12 mouse cellular contexts compared by ENCODE assay signal in genomic region chr13:34089358-34089757, GRCm38 (mm10). TPM values are rescaled to one million over a fixed set of nuclear protein-coding genes. Genes with fewer than 3 reads are reported as not detected.
DNase-seq lines count a peak whose midpoint lies in the region; ATAC-seq and TF ChIP-seq lines count a peak whose summit lies in the region.
"Had no signal": no experiment of that assay in that cellular context is flagged by ENCODE, and none has a peak within 500 bp of the region (broad histone marks: within the 10 kb centered on the region; RNA-seq: fewer than 3 reads in every experiment).

No protein-coding gene starts in this region.

- no peaks in the 10 kb centered on the region for H3K79me2 ChIP-seq in MEL (ENCODE audit: control insufficient read depth, insufficient read depth, low read length, poor library complexity)

- no peaks in the 10 kb centered on the region for H3K27me3 ChIP-seq in heart, embryonic 10.5 days (ENCODE audit: insufficient read depth, poor library complexity, severe bottlenecking)
- no peaks in the 10 kb centered on the region for H3K27me3 ChIP-seq in MEL (ENCODE audit: control insufficient read depth in 1 of 2, insufficient read depth in 2 of 2, low read length in 2 of 2)
- no peaks in the 10 kb centered on the region for H3K27me3 ChIP-seq in midbrain, embryonic 13.5 days
- H3K27me3 ChIP-seq: embryonic facial prominence, embryonic 12.5 days; Patski had no signal

- H3K4me2 ChIP-seq in midbrain, embryonic 13.5 days (replicated peaks) = peak overlapping the region; percentile 38

- no peak for DNase-seq in heart, embryonic 10.5 days (ENCODE audit: low spot score)
- no peak for DNase-seq in heart, adult 18-20 months
- no peak for DNase-seq in MEL (ENCODE audit: low read depth, low spot score)
- no peak for DNase-seq in natural killer cell, adult 2 months (ENCODE audit: low spot score in 2 of 2)
- no peak for DNase-seq in kidney, postnatal 4 days
- no peak for DNase-seq in right cerebral cortex, postnatal 10 days (ENCODE audit: low spot score in 2 of 2)
- DNase-seq: kidney, adult 18-20 months; lung, postnatal 10 days had no signal

- H3K4me3 ChIP-seq in heart, embryonic 10.5 days = no peak overlapping the region
- peak overlapping the region; percentile 18 to 54; a peak in 3 of 4 replicates for H3K4me3 ChIP-seq in MEL (ENCODE audit: control insufficient read depth in 1 of 2, insufficient read depth in 1 of 2, low read depth in 2 of 2, low read length in 2 of 2)
- H3K4me3 ChIP-seq in midbrain, embryonic 13.5 days (replicated peaks) = peak overlapping the region; percentile 12
- H3K4me3 ChIP-seq: embryonic facial prominence, embryonic 12.5 days had no signal

- TF ChIP-seq RAD21 in MEL (IDR thresholded peaks at IDR 0.05; ENCODE audit: low read depth, low read length) = no peak

- no peak for TF ChIP-seq CTCF in MEL (IDR thresholded peaks at IDR 0.05 in 2 of 3, conservative IDR thresholded peaks at IDR 0.05 in 1 of 3; ENCODE audit: control insufficient read depth in 1 of 3, insufficient read depth in 1 of 3, low read depth in 2 of 3, low read length in 3 of 3, poor library complexity in 1 of 3, severe bottlenecking in 1 of 3)

- WGBS in heart, embryonic 10.5 days = 64% methylated on average over 3 of the region's 3 CpGs
- 23% methylated on average over 3 of the region's 3 CpGs for WGBS in midbrain, embryonic 13.5 days

- no peak for TF ChIP-seq POLR2A in MEL (IDR thresholded peaks at IDR 0.05; ENCODE audit: control insufficient read depth in 1 of 2, insufficient read depth in 1 of 2, low read depth in 1 of 2, low read length in 2 of 2, poor library complexity in 1 of 2)

- ATAC-seq in granulocyte monocyte progenitor cell, adult 5-6 weeks (replicated peaks; ENCODE audit: poor library complexity, severe bottlenecking) = peak; percentile 31; the same call in 1 of the 2 replicates
- peak; percentile 61; the same call in 1 of the 2 replicates for ATAC-seq in midbrain, embryonic 13.5 days

- peak overlapping the region; percentile 15; the same call in 1 of the 2 replicates for H3K9ac ChIP-seq in MEL (ENCODE audit: control insufficient read depth, low read depth, low read length, poor library complexity, severe bottlenecking)
- peak overlapping the region; percentile 48; the same call in 1 of the 2 replicates for H3K9ac ChIP-seq in midbrain, embryonic 13.5 days (replicated peaks)
- H3K9ac ChIP-seq: embryonic facial prominence, embryonic 12.5 days had no signal

- peaks cover 20% of the 10 kb centered on the region for H3K4me1 ChIP-seq in heart, embryonic 10.5 days
- H3K4me1 ChIP-seq in MEL (ENCODE audit: control insufficient read depth in 1 of 2, insufficient read depth in 2 of 2, low read length in 2 of 2) = peaks cover 4 to 17% of the 10 kb centered on the region in 2 experiments
- H3K4me1 ChIP-seq in midbrain, embryonic 13.5 days (replicated peaks) = peaks cover 31% of the 10 kb centered on the region

- 0 out of 2 replicates have a peak overlapping the region, but pooled peaks have one; percentile 13 for H3K27ac ChIP-seq in heart, embryonic 10.5 days
- H3K27ac ChIP-seq in MEL (ENCODE audit: control insufficient read depth, low read depth, low read length) = no peak overlapping the region
- peak overlapping the region; percentile 92 for H3K27ac ChIP-seq in midbrain, embryonic 13.5 days
- H3K27ac ChIP-seq: embryonic facial prominence, embryonic 12.5 days had no signal

- no peaks in the 10 kb centered on the region for H3K36me3 ChIP-seq in heart, embryonic 10.5 days
- H3K36me3 ChIP-seq in MEL (ENCODE audit: control insufficient read depth in 1 of 2, insufficient read depth in 2 of 2, low read length in 2 of 2) = peaks cover 0 to 7% of the 10 kb centered on the region in 2 experiments; a peak in 2 of 4 replicates
- no peaks in the 10 kb centered on the region for H3K36me3 ChIP-seq in midbrain, embryonic 13.5 days
- H3K36me3 ChIP-seq: embryonic facial prominence, embryonic 12.5 days had no signal

- no peaks in the 10 kb centered on the region for H3K9me3 ChIP-seq in heart, embryonic 10.5 days
- no peaks in the 10 kb centered on the region for H3K9me3 ChIP-seq in MEL (replicated peaks; ENCODE audit: insufficient read depth, low read length)
- no peaks in the 10 kb centered on the region for H3K9me3 ChIP-seq in midbrain, embryonic 13.5 days
- H3K9me3 ChIP-seq: embryonic facial prominence, embryonic 12.5 days had no signal

- TF ChIP-seq EP300 in MEL (IDR thresholded peaks at IDR 0.05; ENCODE audit: low read depth in 1 of 2, low read length in 2 of 2) = no peak

TF ChIP-seq in MEL, 35 proteins besides CTCF, POLR2A, EP300 and RAD21:
- TF ChIP-seq TCF12 (IDR thresholded peaks at IDR 0.05; ENCODE audit: low read depth, low read length) (no peak), MYC (IDR thresholded peaks at IDR 0.05; ENCODE audit: low read depth, low read length) (no peak), ETS1 (IDR thresholded peaks at IDR 0.05; ENCODE audit: low read depth, low read length) (no peak), NELFE (IDR thresholded peaks at IDR 0.05; ENCODE audit: low read depth, low read length) (no peak), MEF2A (IDR thresholded peaks at IDR 0.05; ENCODE audit: extremely low read depth, insufficient replicate concordance, low read depth, low read length, poor library complexity, severe bottlenecking) (no peak), ZMIZ1 (IDR thresholded peaks at IDR 0.05; ENCODE audit: low read depth, low read length) (no peak)

RNA-seq across cellular contexts. Expression of gene Tubb2a, which starts 11.6 kb away (rescaled TPM):
- 99.4 and 115 TPM in 2 replicates for polyA plus RNA-seq in heart, embryonic 10.5 days (2016; fragmentation: Nextera tagmentation; extraction: Ambion mirVana)
- 10 to 100 TPM; 51.0 to 70.1 TPM for total RNA-seq in heart, adult 18-20 months (2021)
- total RNA-seq in MEL (2012; rRNA removed) = 38.8 and 68.8 TPM in 2 replicates
- polyA plus RNA-seq in MEL (2012; ENCODE audit: insufficient read depth in 1 of 2, insufficient read length in 2 of 2, low read depth in 1 of 2, low replicate concordance in 2 of 2, missing spikeins in 1 of 2) = 10 to 100 TPM in 1 of 2 experiments, not detected in 1; 55.9 TPM
- total RNA-seq in granulocyte monocyte progenitor cell, adult 5-6 weeks (2014; fragmentation: Nextera tagmentation) = 2.3 and 3.4 TPM in 2 replicates
- 7.0 and 8.5 TPM in 2 replicates for total RNA-seq in granulocyte monocyte progenitor cell, adult 5-6 weeks (2017)
- 1,655 and 1,711 TPM in 2 replicates for polyA plus RNA-seq in midbrain, embryonic 13.5 days (2015; fragmentation: Nextera tagmentation; extraction: Ambion mirVana)

RNA-seq across cellular contexts. Expression of gene Tubb2b, which starts 40.9 kb away (rescaled TPM):
- polyA plus RNA-seq in heart, embryonic 10.5 days (2016; fragmentation: Nextera tagmentation; extraction: Ambion mirVana) = 18.8 and 30.7 TPM in 2 replicates
- 1 to 10 TPM; 4.8 to 8.6 TPM for total RNA-seq in heart, adult 18-20 months (2021)
- total RNA-seq in MEL (2012; rRNA removed) = 1.4 and 2.7 TPM in 2 replicates
- polyA plus RNA-seq in MEL (2012; ENCODE audit: insufficient read depth in 1 of 2, insufficient read length in 2 of 2, low read depth in 1 of 2, low replicate concordance in 2 of 2, missing spikeins in 1 of 2) = 10 to 100 TPM in 1 of 2 experiments, not detected in 1; 10.6 TPM
- total RNA-seq in granulocyte monocyte progenitor cell, adult 5-6 weeks (2014; fragmentation: Nextera tagmentation) = not detected in 2 replicates
- not detected in 2 replicates for total RNA-seq in granulocyte monocyte progenitor cell, adult 5-6 weeks (2017)
- 833 and 846 TPM in 2 replicates for polyA plus RNA-seq in midbrain, embryonic 13.5 days (2015; fragmentation: Nextera tagmentation; extraction: Ambion mirVana)

RNA-seq across cellular contexts. Expression of gene Bphl, which starts 52.0 kb away (rescaled TPM):
- polyA plus RNA-seq in heart, embryonic 10.5 days (2016; fragmentation: Nextera tagmentation; extraction: Ambion mirVana) = 41.5 and 45.1 TPM in 2 replicates
- 10 to 100 TPM; 32.7 to 37.2 TPM for total RNA-seq in heart, adult 18-20 months (2021)
- total RNA-seq in MEL (2012; rRNA removed) = 7.5 and 7.7 TPM in 2 replicates
- 1 to 10 TPM in 1 of 2 experiments, not detected in 1; 6.5 TPM for polyA plus RNA-seq in MEL (2012; ENCODE audit: insufficient read depth in 1 of 2, insufficient read length in 2 of 2, low read depth in 1 of 2, low replicate concordance in 2 of 2, missing spikeins in 1 of 2)
- 88.3 and 115 TPM in 2 replicates for total RNA-seq in granulocyte monocyte progenitor cell, adult 5-6 weeks (2014; fragmentation: Nextera tagmentation)
- 39.5 and 45.5 TPM in 2 replicates for total RNA-seq in granulocyte monocyte progenitor cell, adult 5-6 weeks (2017)
- polyA plus RNA-seq in midbrain, embryonic 13.5 days (2015; fragmentation: Nextera tagmentation; extraction: Ambion mirVana) = 31.6 and 36.8 TPM in 2 replicates
